Mouse (Mus musculus) layer of hippocampus, postnatal 36 days (tissue): Measurements from ENCODE around the gene Cnpy2. TPM values are rescaled to one million over a fixed set of nuclear protein-coding genes. Genes with fewer than 3 reads are reported as not detected.
A peak's percentile ranks its signal among the peaks of the same experiment; 100 is the strongest.

Source experiments
- DNase-seq, 2 experiments: peaks; one replicate each; pipeline ENCODE4 v3.0.0; 2022
- total RNA-seq, 2 experiments: library from RNA; stranded (reverse); gene quantifications; 2 replicates each; pipeline ENCODE4 v1.2.3; 2021

The Cnpy2 gene
- total RNA-seq, 2 experiments from 2014 or later, result 82.9 to 86.1 TPM

DNA sequence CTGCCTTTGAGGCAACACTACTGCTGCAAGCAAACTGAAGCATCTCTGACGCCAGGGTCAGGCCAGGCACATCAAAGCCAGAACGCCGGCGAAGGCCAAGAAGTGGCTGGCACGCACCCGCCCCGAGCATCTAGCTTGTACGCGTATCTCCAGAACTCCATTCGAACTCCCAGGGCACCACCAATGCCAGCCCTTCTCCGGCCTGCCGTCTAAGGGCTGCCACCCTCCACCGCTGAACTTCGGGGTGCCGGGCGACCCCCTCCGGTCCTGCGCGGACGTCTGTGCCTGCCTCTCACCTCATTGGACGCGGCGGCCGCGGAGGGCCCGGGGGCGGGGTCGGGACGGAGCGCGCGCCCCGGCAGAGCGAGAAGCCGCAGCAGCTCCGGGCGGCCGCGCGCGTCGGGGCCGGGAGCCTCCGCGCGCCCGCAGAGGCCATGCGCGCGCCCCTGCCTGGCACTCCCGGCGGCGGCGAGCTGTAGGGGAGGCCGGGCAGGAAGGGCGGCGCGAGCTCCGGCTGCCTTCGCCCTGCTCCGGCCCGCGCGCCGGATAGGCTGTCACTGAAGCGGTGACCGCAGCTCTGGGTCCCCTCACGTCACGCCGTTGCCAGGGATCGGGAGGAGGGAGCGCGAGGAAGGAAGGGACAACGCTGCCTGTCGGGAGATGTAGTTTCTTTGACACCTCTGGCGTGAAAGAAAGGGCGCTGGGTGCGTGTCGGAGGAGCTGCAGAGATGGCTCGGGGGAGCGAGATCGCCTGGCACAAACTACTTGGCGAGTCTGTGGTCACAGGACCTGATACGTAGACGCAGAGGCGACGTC is 46.4 kb downstream of the Cnpy2 start, which contains the start of gene Coq10a:
TSS of gene Coq10a (minus strand) at position 596 of the 816 bp plus-strand sequence.
- peak; percentile 91 to 93 for DNase-seq

DNA sequence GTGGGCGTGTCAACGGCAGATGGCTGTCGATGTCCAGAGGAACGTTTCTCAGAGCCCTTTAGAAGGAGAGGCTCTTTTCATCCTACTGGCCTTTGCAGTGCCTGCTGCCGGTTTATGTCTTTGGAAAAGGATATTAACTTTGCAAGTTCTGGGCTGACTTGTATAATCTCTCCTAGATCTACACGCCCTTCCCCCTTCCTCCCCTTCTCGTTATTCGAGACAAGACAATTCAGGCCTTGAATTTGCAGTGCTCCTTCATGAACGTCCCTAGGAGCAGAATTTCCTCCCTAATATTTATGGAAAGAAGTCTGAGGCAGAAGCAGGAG is 46.9 kb downstream of the Cnpy2 start:
- no peak for DNase-seq

DNA sequence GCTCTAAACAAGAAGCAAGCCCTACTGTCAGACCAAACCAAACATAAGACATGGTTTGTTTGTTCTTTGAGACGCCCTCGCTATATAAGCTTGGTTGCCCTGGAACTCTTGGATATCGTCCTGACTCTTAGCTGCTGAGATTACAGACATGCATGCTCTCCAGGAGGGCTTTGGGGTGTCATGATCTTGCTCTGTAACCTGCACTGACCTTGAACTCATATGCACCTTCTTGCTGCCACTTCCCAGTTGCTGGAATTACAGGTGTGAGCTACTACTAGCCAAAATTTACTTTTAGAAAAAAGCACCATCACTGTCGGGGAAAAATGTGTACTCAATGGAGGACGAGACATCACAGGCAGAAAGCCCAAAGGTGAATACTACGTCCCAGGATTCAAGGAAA is 47.3 kb downstream of the Cnpy2 start:
- DNase-seq, result no peak

DNA sequence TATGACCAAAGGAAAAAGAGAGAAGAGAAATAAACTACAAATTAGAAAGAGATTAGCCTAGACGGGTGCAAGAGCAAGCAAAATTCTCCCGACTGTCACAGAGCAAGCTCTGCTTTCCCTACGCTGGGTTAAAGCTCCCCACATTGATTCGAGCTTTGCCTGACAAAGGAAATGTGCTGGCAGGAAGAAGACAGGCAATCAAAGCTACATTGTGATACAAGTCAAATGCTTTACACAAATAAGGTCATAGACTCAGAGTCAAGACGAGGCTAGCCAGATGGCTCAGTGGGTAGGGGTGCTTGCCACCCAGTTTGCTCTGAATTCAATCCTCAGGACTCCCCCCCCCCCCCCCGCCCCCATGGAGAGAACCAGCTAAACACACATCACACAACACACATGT is 47.8 kb downstream of the Cnpy2 start:
- DNase-seq, result no peak

DNA sequence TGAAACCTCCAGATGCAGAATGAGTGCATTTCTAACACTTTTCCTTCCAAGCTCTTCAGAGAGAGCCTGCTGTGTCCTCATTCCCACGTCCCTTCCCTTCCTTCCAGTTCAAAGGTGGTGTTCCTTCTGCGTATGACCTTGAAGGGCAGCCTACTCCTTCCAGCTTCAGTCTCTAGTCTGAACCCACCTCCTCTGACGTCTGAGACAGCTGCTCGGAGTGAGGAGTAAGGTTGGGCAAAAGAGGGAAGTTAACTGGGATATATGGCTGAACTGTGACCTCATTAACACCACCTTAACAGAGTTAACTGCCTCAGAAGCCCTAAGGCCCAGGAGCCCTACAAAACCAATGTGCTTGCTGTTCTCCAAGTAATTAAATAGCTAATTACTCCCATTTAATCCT is 48.3 kb downstream of the Cnpy2 start:
- DNase-seq, result no peak

DNA sequence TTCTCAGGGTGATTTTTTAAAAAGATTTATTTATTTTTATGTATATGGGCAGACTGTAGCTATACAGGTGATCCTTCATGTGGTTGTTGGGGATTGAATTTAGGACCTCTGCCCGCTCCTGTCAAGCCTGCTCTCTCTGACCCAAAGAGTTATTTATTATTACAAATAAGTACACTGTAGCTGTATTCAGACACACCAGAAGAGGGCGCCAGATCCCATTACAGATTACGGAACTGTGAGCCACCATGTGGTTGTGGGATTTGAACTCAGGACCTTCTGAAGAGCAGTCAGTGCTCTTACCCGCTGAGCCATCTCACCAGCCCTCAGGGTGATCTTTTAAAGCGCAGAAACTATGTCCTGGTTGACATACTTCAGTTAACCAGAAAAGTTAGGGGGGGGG is 49.9 kb downstream of the Cnpy2 start:
- no peak for DNase-seq

DNA sequence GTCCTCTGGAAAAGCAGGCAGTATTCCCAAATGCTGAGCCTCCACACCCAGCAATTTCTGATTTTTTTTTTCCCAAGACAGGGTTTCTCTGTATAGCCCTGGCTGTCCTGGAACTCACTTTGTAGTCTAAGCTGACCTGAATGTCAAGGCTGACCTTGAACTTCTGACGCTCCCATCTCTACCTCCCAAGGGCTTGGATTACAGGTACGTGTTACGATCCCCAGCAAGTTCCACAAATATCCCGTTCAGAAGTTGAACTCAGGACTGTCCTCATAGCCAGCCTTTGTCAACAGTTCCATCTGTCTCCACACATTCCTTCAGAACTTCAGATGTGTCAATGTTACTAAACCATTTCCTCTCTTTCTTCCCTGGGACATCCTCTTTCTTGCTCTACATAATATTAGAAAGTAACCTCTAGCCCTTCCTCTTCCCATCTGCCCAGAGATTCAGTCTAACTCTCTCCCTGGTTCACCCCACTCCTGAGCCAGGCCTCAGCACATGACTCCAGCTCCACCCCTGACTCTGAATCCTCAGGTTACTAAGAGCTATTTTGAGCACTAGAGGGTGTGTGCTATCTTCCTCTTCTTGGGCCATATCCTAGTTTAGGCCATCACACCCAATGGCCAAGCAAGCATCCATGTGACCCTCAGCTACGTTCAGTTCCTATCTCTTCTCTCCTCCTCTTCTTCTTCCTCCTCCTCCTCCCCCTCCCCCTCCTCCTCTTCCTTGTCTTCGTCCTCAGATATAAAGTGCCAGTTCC is 50.9 kb downstream of the Cnpy2 start:
- DNase-seq, result no peak

DNA sequence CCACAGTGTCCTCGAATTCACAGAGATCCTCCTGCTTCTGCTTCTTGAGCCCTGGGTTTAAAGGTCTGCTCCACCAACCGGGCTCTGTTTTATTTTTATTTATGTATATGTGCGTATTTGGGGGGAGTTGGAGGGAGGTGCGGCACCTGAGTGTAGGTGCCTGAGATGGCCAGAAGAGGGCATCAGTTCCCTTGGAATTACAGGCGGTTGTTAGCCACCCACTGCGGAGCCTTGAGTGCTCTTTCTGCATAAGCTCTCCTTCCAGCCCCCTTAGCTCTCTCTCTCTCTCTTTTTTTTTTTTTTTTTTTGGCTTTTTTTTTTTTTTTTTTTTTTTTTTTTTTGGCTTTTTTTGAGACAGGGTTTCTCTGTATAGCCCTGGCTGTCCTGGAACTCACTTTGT is 52.1 kb downstream of the Cnpy2 start:
- DNase-seq, result no peak

DNA sequence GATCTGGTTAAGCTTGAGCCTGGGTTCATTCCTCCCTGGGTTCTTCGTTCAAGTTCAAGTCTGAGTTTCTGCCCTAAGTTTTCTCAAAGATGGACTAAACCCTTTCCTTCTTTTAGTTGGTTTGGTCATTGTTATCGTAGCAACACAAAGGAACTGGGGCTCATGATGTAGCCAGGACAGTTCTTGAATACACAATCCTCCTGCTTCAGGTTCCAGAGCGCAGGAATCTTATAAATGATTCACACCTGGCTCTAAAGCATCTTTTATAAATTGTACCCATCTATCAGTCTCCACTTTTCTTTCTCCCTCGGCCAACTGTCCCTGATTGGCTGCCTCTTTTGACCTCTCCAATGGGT is 53.8 kb downstream of the Cnpy2 start:
- DNase-seq, result no peak

DNA sequence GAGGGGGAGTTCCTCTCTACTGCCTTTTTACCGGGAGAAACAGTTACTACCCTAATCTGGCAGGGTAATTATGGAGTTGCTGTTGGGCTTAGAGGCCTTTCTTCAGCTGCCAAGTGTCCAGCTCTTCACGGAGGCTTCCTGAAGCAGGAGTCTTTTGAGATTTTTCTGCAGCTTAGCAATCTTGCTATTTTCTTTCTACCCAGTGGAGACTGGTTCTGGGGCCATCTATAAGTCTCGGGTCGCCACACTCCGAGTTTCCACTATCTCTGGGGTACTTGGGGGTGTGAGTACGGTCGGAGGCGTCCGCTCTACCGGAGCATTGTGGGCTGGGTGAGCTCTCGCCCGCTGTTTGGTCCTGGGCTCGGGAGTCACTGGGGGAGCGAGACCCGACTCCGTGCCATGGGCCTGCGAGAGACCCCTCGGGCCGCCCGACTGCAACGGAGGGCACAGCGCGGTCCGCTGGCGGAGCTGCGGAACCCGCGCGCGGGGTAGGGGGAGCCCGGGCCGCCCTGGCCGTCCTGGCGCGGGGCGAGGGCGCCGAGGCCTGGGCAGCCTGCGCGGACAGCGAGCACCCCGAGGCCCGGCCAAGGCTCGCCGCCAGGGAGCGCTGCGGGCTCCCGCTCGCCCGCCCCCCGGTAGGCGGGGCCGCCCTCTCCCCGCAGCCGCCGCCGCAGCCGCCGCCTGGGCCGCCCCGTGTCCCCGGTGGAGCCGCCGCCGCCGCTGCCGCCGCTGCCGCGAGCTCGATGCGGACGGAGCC is 54.4 kb downstream of the Cnpy2 start, which contains the start of gene Ankrd52:
TSS of gene Ankrd52 (plus strand) at position 661 of the 757 bp plus-strand sequence.
- peak; percentile 84 to 85 for DNase-seq

Other genes starting within 250 kb of the Cnpy2 start
- 1,000 to 10,000 TPM; 1,628 to 1,744 TPM for gene Atp5b, start 239.2 kb upstream of the Cnpy2 start, total RNA-seq
- 10 to 100 TPM; 39.9 to 46.8 TPM for gene Baz2a, start 230.9 kb upstream of the Cnpy2 start, total RNA-seq
- 10 to 100 TPM; 12.8 to 13.7 TPM for gene Rbms2, start 142.2 kb upstream of the Cnpy2 start, total RNA-seq
- 10 to 100 TPM; 21.1 to 23.2 TPM for gene Gls2, start 128.0 kb upstream of the Cnpy2 start, total RNA-seq
- gene Spryd4, start 110.7 kb upstream of the Cnpy2 start, total RNA-seq, result 10 to 100 TPM in 1 of 2 experiments, 1 to 10 TPM in 1; 7.1 to 10.2 TPM
- not detected for gene Mip, start 96.6 kb upstream of the Cnpy2 start, total RNA-seq
- gene Timeless, start 90.4 kb upstream of the Cnpy2 start, total RNA-seq, result 1 to 10 TPM; 7.8 to 8.4 TPM
- not detected for gene Apon, start 68.4 kb upstream of the Cnpy2 start, total RNA-seq
- not detected for gene Apof, start 53.8 kb upstream of the Cnpy2 start, total RNA-seq
- 10 to 100 TPM; 30.6 to 36.0 TPM for gene Stat2, start 51.9 kb upstream of the Cnpy2 start, total RNA-seq
- under 1 TPM in 1 of 2 experiments, not detected in 1; 0.38 TPM for gene Il23a, start 23.7 kb upstream of the Cnpy2 start, total RNA-seq
- gene Pan2, start 19.1 kb upstream of the Cnpy2 start, total RNA-seq, result 10 to 100 TPM; 14.0 to 16.7 TPM
- gene Cs, start 15.3 kb downstream of the Cnpy2 start, total RNA-seq, result 100 to 1,000 TPM; 224 to 234 TPM
- gene Coq10a, start 46.5 kb downstream of the Cnpy2 start, total RNA-seq, result 10 to 100 TPM; 51.2 to 52.8 TPM
- gene Ankrd52, start 54.7 kb downstream of the Cnpy2 start, total RNA-seq, result 10 to 100 TPM; 55.6 to 59.6 TPM
- not detected for gene Slc39a5, start 78.8 kb downstream of the Cnpy2 start, total RNA-seq
- gene Nabp2, start 89.0 kb downstream of the Cnpy2 start, total RNA-seq, result 10 to 100 TPM; 91.6 to 92.0 TPM
- gene Rnf41, start 89.2 kb downstream of the Cnpy2 start, total RNA-seq, result 10 to 100 TPM; 74.4 to 76.3 TPM
- gene Smarcc2, start 136.8 kb downstream of the Cnpy2 start, total RNA-seq, result 100 to 1,000 TPM; 226 to 234 TPM
- gene Myl6, start 171.7 kb downstream of the Cnpy2 start, total RNA-seq, result 100 to 1,000 TPM; 520 to 569 TPM
- 10 to 100 TPM; 16.2 to 19.3 TPM for gene Myl6b, start 176.2 kb downstream of the Cnpy2 start, total RNA-seq
- gene Esyt1, start 203.4 kb downstream of the Cnpy2 start, total RNA-seq, result 1 to 10 TPM; 4.5 to 4.7 TPM
- 10 to 100 TPM; 14.1 to 14.3 TPM for gene Zc3h10, start 225.3 kb downstream of the Cnpy2 start, total RNA-seq
- gene Rpl41, start 226.8 kb downstream of the Cnpy2 start, total RNA-seq, result 1,000 to 10,000 TPM; 1,506 to 1,536 TPM
- gene Pa2g4, start 243.5 kb downstream of the Cnpy2 start, total RNA-seq, result 10 to 100 TPM; 61.9 to 66.9 TPM